Mouse (Mus musculus): ENCODE measurements around the gene Sigirr. TPM values are rescaled to one million over a fixed set of nuclear protein-coding genes. Genes with fewer than 3 reads are reported as not detected.
A peak's percentile ranks its signal among the peaks of the same experiment; 100 is the strongest.

Sigirr gene
- polyA plus RNA-seq, 1 experiment, result 3.9 TPM

DNA sequence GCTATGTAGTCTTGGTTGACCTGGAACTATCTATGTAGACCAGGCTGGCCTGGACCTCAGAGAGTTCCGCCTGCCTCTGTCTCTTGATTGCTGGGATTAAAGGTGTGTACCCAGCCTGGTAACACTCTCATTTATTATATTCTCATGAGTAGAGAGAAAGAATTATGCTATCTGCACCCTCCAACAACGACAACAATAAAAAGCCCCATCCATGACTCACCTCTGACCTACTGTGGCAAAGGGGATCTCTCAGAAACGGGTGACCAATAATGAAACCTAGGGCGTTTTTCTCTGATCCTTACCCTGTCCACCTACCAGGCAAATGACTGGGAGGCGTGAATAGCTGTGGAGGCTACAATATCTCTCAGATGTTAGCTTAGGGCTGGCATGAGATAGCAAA is 3.2 kb downstream of the Sigirr start:
- no peaks in the 10 kb centered on the region for H3K27me3 ChIP-seq (ENCODE audit: control insufficient read depth, insufficient read depth, low read length)
- no peak overlapping the region for H3K27ac ChIP-seq (ENCODE audit: control insufficient read depth, insufficient read depth, low read depth, low read length)
- no peaks in the 10 kb centered on the region for H3K36me3 ChIP-seq (ENCODE audit: control insufficient read depth, insufficient read depth, low read length)
- peaks cover 17% of the 10 kb centered on the region for H3K4me1 ChIP-seq (ENCODE audit: control insufficient read depth, insufficient read depth, low read length)
- no peak for TF ChIP-seq POLR2A (IDR thresholded peaks at IDR 0.05; ENCODE audit: control insufficient read depth, low read depth, low read length)
- TF ChIP-seq CTCF (IDR thresholded peaks at IDR 0.05; ENCODE audit: control insufficient read depth, insufficient read depth, insufficient replicate concordance, low read depth, low read length), result no peak
- H3K4me3 ChIP-seq (ENCODE audit: control insufficient read depth, low read depth, low read length), result no peak overlapping the region

DNA sequence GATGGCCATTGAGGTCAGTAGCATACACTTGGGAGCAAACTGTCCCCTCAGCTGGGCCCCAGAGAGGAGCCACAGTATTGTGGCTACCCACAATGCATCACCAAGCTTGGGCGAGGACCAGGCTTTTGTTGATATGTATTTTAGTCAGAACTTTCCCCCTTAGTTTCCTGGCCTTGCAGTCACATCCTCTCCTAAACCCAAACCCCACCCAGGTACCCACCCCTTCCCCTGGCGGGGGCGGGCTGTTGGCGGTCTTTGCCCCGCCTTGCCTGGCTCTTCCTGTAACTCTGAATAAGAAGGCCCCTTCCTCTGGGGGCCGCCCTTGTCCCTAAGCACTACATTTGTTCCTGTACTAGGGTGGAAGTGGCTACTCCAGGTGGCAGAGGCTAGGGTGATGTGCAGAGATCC is 3.7 kb downstream of the Sigirr start:
- TF ChIP-seq POLR2A (IDR thresholded peaks at IDR 0.05; ENCODE audit: control insufficient read depth, low read depth, low read length) (no peak), CTCF (IDR thresholded peaks at IDR 0.05; ENCODE audit: control insufficient read depth, insufficient read depth, insufficient replicate concordance, low read depth, low read length) (no peak)
- Histone ChIP-seq H3K4me3 (ENCODE audit: control insufficient read depth, low read depth, low read length) (no peak overlapping the region), H3K4me1 (ENCODE audit: control insufficient read depth, insufficient read depth, low read length) (peaks cover 19% of the 10 kb centered on the region), H3K27ac (ENCODE audit: control insufficient read depth, insufficient read depth, low read depth, low read length) (no peak overlapping the region), H3K36me3 (ENCODE audit: control insufficient read depth, insufficient read depth, low read length) (no peaks in the 10 kb centered on the region), H3K27me3 (ENCODE audit: control insufficient read depth, insufficient read depth, low read length) (no peaks in the 10 kb centered on the region)

DNA sequence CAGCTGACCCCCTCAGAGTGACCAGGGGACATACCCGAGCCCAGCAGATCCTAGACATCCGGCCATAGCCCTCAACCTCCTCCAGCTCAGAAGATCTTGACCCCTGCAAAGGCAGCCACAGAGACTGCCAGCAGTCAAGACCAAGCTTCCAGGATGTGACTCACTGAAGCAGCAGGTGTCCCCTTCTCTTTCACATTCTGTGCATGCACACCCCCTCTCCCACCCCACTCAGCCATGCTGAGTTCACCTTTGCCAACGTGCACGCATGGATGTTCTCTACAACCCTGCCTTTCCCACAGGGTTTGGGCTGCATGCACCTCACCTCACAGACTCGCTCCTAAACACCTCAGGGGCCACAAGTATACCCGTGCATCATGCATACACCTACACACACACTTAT is 4.4 kb downstream of the Sigirr start:
- H3K27ac ChIP-seq (ENCODE audit: control insufficient read depth, insufficient read depth, low read depth, low read length), result no peak overlapping the region
- TF ChIP-seq POLR2A (IDR thresholded peaks at IDR 0.05; ENCODE audit: control insufficient read depth, low read depth, low read length), result no peak
- no peak for TF ChIP-seq CTCF (IDR thresholded peaks at IDR 0.05; ENCODE audit: control insufficient read depth, insufficient read depth, insufficient replicate concordance, low read depth, low read length)
- H3K4me1 ChIP-seq (ENCODE audit: control insufficient read depth, insufficient read depth, low read length), result peaks cover 19% of the 10 kb centered on the region
- no peaks in the 10 kb centered on the region for H3K36me3 ChIP-seq (ENCODE audit: control insufficient read depth, insufficient read depth, low read length)
- H3K4me3 ChIP-seq (ENCODE audit: control insufficient read depth, low read depth, low read length), result no peak overlapping the region
- no peaks in the 10 kb centered on the region for H3K27me3 ChIP-seq (ENCODE audit: control insufficient read depth, insufficient read depth, low read length)

DNA sequence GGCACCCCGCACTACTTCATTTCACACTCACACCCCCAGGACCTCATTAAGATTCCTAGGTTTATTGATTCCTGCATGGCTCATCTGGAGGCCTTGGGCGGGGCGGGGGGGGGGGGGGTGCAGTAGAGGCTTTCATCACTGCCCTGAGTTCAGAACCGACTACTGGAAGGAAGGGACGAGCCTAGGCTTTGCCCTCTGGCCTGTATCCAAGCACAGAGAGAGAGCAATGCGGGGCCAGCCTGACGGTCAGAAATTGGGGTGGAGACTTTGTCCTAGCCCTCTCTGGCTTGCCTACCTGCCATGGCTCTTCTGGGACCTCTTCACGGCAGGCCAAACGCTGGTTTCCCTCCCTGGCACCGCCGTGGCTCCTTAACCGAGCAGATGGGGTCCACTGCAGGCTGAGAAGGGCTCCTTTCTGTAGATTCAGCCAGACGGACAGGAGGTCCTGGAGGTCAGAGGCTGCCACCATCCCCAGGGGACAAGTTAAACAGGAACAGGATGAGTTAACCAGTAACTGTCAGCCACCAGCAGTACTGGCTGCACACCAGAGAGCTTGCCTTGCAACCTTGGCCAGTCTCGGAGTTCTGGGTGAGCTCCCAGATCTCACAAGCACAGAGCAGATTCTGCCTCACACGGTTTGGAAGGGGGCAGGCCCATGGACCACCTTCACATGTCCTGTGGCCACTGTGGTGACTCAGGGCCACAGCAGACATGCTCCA is 5.7 kb downstream of the Sigirr start:
- TF ChIP-seq CTCF (IDR thresholded peaks at IDR 0.05; ENCODE audit: control insufficient read depth, insufficient read depth, insufficient replicate concordance, low read depth, low read length) (no peak), POLR2A (IDR thresholded peaks at IDR 0.05; ENCODE audit: control insufficient read depth, low read depth, low read length) (no peak)
- Histone ChIP-seq H3K36me3 (ENCODE audit: control insufficient read depth, insufficient read depth, low read length) (no peaks in the 10 kb centered on the region), H3K27ac (ENCODE audit: control insufficient read depth, insufficient read depth, low read depth, low read length) (no peak overlapping the region), H3K4me3 (ENCODE audit: control insufficient read depth, low read depth, low read length) (no peak overlapping the region), H3K4me1 (ENCODE audit: control insufficient read depth, insufficient read depth, low read length) (peaks cover 13% of the 10 kb centered on the region), H3K27me3 (ENCODE audit: control insufficient read depth, insufficient read depth, low read length) (no peaks in the 10 kb centered on the region)

DNA sequence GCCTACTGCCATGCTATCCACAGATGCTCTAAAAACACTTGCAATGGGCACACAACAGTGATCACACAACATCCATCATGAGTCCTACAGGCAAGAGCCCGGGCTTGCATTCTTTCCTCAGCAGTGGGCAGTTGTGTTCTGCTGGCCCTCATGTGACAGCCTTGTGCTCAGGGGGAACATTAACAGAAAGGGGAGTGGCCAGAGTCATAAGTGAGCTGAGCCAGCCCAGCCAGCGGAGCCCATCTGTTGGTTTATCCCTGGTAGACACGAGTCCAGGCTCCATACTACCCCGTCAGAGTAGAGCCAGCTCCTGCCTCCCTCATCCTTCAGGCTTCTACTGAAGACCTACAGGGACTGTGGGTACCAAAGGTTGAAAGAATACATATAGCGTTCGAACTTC is 6.4 kb downstream of the Sigirr start:
- peaks cover 10% of the 10 kb centered on the region for H3K4me1 ChIP-seq (ENCODE audit: control insufficient read depth, insufficient read depth, low read length)
- no peaks in the 10 kb centered on the region for H3K27me3 ChIP-seq (ENCODE audit: control insufficient read depth, insufficient read depth, low read length)
- no peak overlapping the region for H3K27ac ChIP-seq (ENCODE audit: control insufficient read depth, insufficient read depth, low read depth, low read length)
- no peaks in the 10 kb centered on the region for H3K36me3 ChIP-seq (ENCODE audit: control insufficient read depth, insufficient read depth, low read length)
- H3K4me3 ChIP-seq (ENCODE audit: control insufficient read depth, low read depth, low read length), result no peak overlapping the region
- TF ChIP-seq POLR2A (IDR thresholded peaks at IDR 0.05; ENCODE audit: control insufficient read depth, low read depth, low read length) (no peak), CTCF (IDR thresholded peaks at IDR 0.05; ENCODE audit: control insufficient read depth, insufficient read depth, insufficient replicate concordance, low read depth, low read length) (no peak)

GRCm38 (mm10) chr7:141092051-141092735 is 8.2 kb downstream of the Sigirr start:
- TF ChIP-seq POLR2A (IDR thresholded peaks at IDR 0.05; ENCODE audit: control insufficient read depth, low read depth, low read length) (0 out of 2 replicates have a peak, but pooled peaks have one; percentile 7), CTCF (IDR thresholded peaks at IDR 0.05; ENCODE audit: control insufficient read depth, insufficient read depth, insufficient replicate concordance, low read depth, low read length) (peak; percentile 32; the same call in 1 of the 2 replicates)
- peak overlapping the region; percentile 67 for H3K4me3 ChIP-seq (ENCODE audit: control insufficient read depth, low read depth, low read length)
- peaks cover 13% of the 10 kb centered on the region for H3K4me1 ChIP-seq (ENCODE audit: control insufficient read depth, insufficient read depth, low read length)
- H3K36me3 ChIP-seq (ENCODE audit: control insufficient read depth, insufficient read depth, low read length), result no peaks in the 10 kb centered on the region
- no peak overlapping the region for H3K27ac ChIP-seq (ENCODE audit: control insufficient read depth, insufficient read depth, low read depth, low read length)
- H3K27me3 ChIP-seq (ENCODE audit: control insufficient read depth, insufficient read depth, low read length), result no peaks in the 10 kb centered on the region

DNA sequence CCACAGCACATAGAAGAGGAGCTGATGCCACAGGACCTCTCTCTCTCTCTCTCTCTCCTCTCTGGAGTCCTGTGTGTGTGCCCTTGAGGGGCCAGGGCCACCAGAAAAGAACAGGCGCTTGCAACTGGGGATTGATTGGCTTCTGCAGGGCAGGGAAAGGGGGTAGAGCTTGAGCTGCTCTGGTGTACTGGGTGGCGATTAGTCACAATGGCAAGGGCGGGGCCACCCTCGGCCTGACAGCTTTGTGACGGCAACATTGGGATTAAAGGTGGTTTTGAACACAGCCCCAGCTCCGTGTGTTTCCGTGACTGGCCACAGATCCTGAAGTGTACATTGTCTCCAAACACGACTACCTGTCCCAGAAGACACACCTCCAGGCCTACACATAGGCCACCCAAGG is 10.1 kb downstream of the Sigirr start:
- peaks cover 13% of the 10 kb centered on the region for H3K4me1 ChIP-seq (ENCODE audit: control insufficient read depth, insufficient read depth, low read length)
- TF ChIP-seq POLR2A (IDR thresholded peaks at IDR 0.05; ENCODE audit: control insufficient read depth, low read depth, low read length) (no peak; the same call in 1 of the 2 replicates), CTCF (IDR thresholded peaks at IDR 0.05; ENCODE audit: control insufficient read depth, insufficient read depth, insufficient replicate concordance, low read depth, low read length) (no peak)

More for the DNA sequence above, 10.1 kb downstream of the Sigirr start:
- no peaks in the 10 kb centered on the region for H3K36me3 ChIP-seq (ENCODE audit: control insufficient read depth, insufficient read depth, low read length)
- peak overlapping the region; percentile 66 for H3K4me3 ChIP-seq (ENCODE audit: control insufficient read depth, low read depth, low read length)
- H3K27ac ChIP-seq (ENCODE audit: control insufficient read depth, insufficient read depth, low read depth, low read length), result peak overlapping the region; percentile 5; the same call in 1 of the 2 replicates
- H3K27me3 ChIP-seq (ENCODE audit: control insufficient read depth, insufficient read depth, low read length), result no peaks in the 10 kb centered on the region

All from testis, adult 2 months (tissue).